Mouse (Mus musculus): ENCODE results near the gene Ranbp17.

- TF ChIP-seq CTCF (IDR thresholded peaks at IDR 0.05; ENCODE audit: low read depth, low read length), result peak; percentile 71
- no peak for TF ChIP-seq TAL1 (conservative IDR thresholded peaks at IDR 0.05; ENCODE audit: low read depth, low read length)
Measured at GRCm38 (mm10) chr11:33170489-33170888, 343.1 kb downstream of the Ranbp17 start.
